Mouse (Mus musculus) megakaryocyte, embryonic 14.5 days (primary cell): ENCODE data around the gene Asb9.

ENCODE experiments used
- FLI1 ChIP-seq: IDR thresholded peaks from 2 replicates; pipeline ENCODE4 v1.6.1; 2012; ENCODE audit warnings: low read length, inconsistent platforms, mixed read lengths
- GATA1 ChIP-seq: IDR thresholded peaks from 3 replicates; pipeline ENCODE4 v1.6.1; 2012; ENCODE audit warnings: mixed read lengths, low read length, inconsistent platforms, borderline replicate concordance

- no peak for TF ChIP-seq GATA1
- no peak for TF ChIP-seq FLI1
Measured at GRCm38 (mm10) chrX:164502258-164502657, 3.9 kb upstream of the Asb9 start.
